Mouse (Mus musculus) left cerebral cortex, adult 2 months (tissue): ENCODE data around the gene 5031439G07Rik. TPM values are rescaled to one million over a fixed set of nuclear protein-coding genes. Genes with fewer than 3 reads are reported as not detected.
"Not testable (repeated sequence)": the region's sequence is repeated elsewhere in the genome, so short reads cannot be mapped to it uniquely, and the experiment has no call there.

ENCODE experiments used
- DNase-seq, 2 experiments: peaks; one replicate each; pipeline ENCODE4 v3.0.0; 2021 to 2022; ENCODE audit warnings: low spot score in 2 of 2, mixed read lengths in 1 of 2; ENCODE audit errors: extremely low spot score in 1 of 2
- H3K27ac ChIP-seq: fragments of 200-600 bp; 2 replicates; pipeline ENCODE4 v1.8.1; 2022
- H3K4me3 ChIP-seq: fragments of 200-600 bp; 2 replicates; pipeline ENCODE4 v1.8.1; 2022
- CTCF ChIP-seq: fragments of 200-600 bp; IDR thresholded peaks from 2 replicates; pipeline ENCODE4 v1.8.1; 2022; ENCODE audit warnings: antibody characterized with exemption, mild to moderate bottlenecking, moderate library complexity
- intact Hi-C: fragments of 180-260 bp; cut with DNase I; formaldehyde crosslinking; loops from one replicate; pipeline ENCODE4 v1.15.1; 2025
- microRNA-seq, 2 experiments: library from miRNA; unstranded; fragments of <30 nt; microRNA quantifications; one replicate each; pipeline ENCODE4 v1.2.0; 2021
- total RNA-seq, 2 experiments: library from RNA; stranded (reverse); gene quantifications; 2 replicates each; pipeline ENCODE4 v1.2.3; 2021

The 5031439G07Rik gene
- total RNA-seq, 2 experiments from 2014 or later = 72.8 to 94.8 TPM

GRCm38 (mm10) chr15:84898077-84898476 lies 90.3 kb downstream of the 5031439G07Rik start:
- no peak overlapping the region for H3K27ac ChIP-seq
- no peak overlapping the region for H3K4me3 ChIP-seq
- no peak for DNase-seq
- no peak for TF ChIP-seq CTCF
- intact Hi-C loops = no loop called here

GRCm38 (mm10) chr15:84896664-84897063 lies 91.7 kb downstream of the 5031439G07Rik start:
- intact Hi-C loops = no loop called here
- Histone ChIP-seq H3K4me3 (no peak overlapping the region), H3K27ac (no peak overlapping the region)
- no peak for TF ChIP-seq CTCF
- DNase-seq = no peak

- intact Hi-C loops = not testable (repeated sequence)
Observed at GRCm38 (mm10) chr15:84896216-84896615, 92.1 kb downstream of the 5031439G07Rik start.

More at GRCm38 (mm10) chr15:84896216-84896615, 92.1 kb downstream of the 5031439G07Rik start:
- not testable (repeated sequence) for DNase-seq, H3K27ac ChIP-seq, H3K4me3 ChIP-seq

Small RNA genes within 50 kb of the gene (microRNA-seq; reads per million reads assigned to microRNA genes)
- 993 to 1,681 reads per million in 2 experiments for gene Mir1249

Other genes with a start within 250 kb of the 5031439G07Rik start
- gene Phf21b, start 132.5 kb downstream of the 5031439G07Rik start, total RNA-seq = 10 to 100 TPM; 18.8 to 31.9 TPM
- gene Gm29666, start 68.5 kb downstream of the 5031439G07Rik start, total RNA-seq = 1 to 10 TPM; 1.1 to 1.3 TPM
- 10 to 100 TPM; 32.0 to 33.2 TPM for gene Nup50, start 65.1 kb downstream of the 5031439G07Rik start, total RNA-seq
- not detected for gene Upk3a, start 28.6 kb upstream of the 5031439G07Rik start, total RNA-seq
- gene Fam118a, start 40.4 kb upstream of the 5031439G07Rik start, total RNA-seq = 10 to 100 TPM; 24.4 to 25.3 TPM
- gene Smc1b, start 143.4 kb upstream of the 5031439G07Rik start, total RNA-seq = not detected
- under 1 TPM in 1 of 2 experiments, not detected in 1; 0.27 TPM for gene Ribc2, start 143.5 kb upstream of the 5031439G07Rik start, total RNA-seq
- gene Fbln1, start 217.4 kb upstream of the 5031439G07Rik start, total RNA-seq = 10 to 100 TPM; 11.4 to 14.4 TPM